Mouse (Mus musculus) MEL (cell line): ENCODE measurements at regions not wholly inside any gene's neighbourhood (a gene's known extent, or its start where the extent isn't known, plus 50 kb on each side); places are given as distances from the start of the nearest gene placed in this dataset.

ENCODE experiments used
- DNase-seq: peaks from one replicate; pipeline ENCODE4 v3.0.0; 2011; ENCODE audit warnings: low read depth, low spot score
- H3K27ac ChIP-seq: 2 replicates; pipeline ENCODE4 v1.5.1; 2012; ENCODE audit warnings: low read depth, mild to moderate bottlenecking, control low read depth, low read length, moderate library complexity; ENCODE audit not compliant: control insufficient read depth
- H3K27me3 ChIP-seq, 2 experiments: fragments of 150-350 bp in 1 of 2; sonication (generic) in 1 of 2; 2 replicates each; pipeline ENCODE4 v1.6.1; 2012; ENCODE audit warnings: low read length in 2 of 2, mild to moderate bottlenecking in 2 of 2, improper control_type of control experiment in 1 of 2, moderate library complexity in 1 of 2; ENCODE audit not compliant: insufficient read depth in 2 of 2, control insufficient read depth in 1 of 2
- H3K36me3 ChIP-seq, 2 experiments: 2 replicates each; pipeline ENCODE4 v1.6.1; 2012 to 2014; ENCODE audit warnings: low read length in 2 of 2, improper control_type of control experiment in 1 of 2, inconsistent platforms in 1 of 2, mild to moderate bottlenecking in 1 of 2; ENCODE audit not compliant: insufficient read depth in 2 of 2, control insufficient read depth in 1 of 2
- H3K4me1 ChIP-seq, 2 experiments: fragments of 150-350 bp in 1 of 2; sonication (generic) in 1 of 2; 2 replicates each; pipeline ENCODE4 v1.6.1; 2012; ENCODE audit warnings: low read length in 2 of 2, improper control_type of control experiment in 1 of 2, mild to moderate bottlenecking in 1 of 2; ENCODE audit not compliant: insufficient read depth in 2 of 2, control insufficient read depth in 1 of 2
- H3K4me3 ChIP-seq, 2 experiments: fragments of 150-350 bp in 1 of 2; sonication (generic) in 1 of 2; 2 replicates each; pipeline ENCODE4 v1.5.1; 2012; ENCODE audit warnings: low read depth in 2 of 2, low read length in 2 of 2, mild to moderate bottlenecking in 2 of 2, moderate library complexity in 2 of 2, control low read depth in 1 of 2, improper control_type of control experiment in 1 of 2; ENCODE audit not compliant: control insufficient read depth in 1 of 2, insufficient read depth in 1 of 2
- H3K79me2 ChIP-seq: 2 replicates; pipeline ENCODE4 v1.6.1; 2012; ENCODE audit warnings: mild to moderate bottlenecking, low read length, moderate library complexity; ENCODE audit not compliant: control insufficient read depth, poor library complexity, insufficient read depth
- H3K9ac ChIP-seq: 2 replicates; pipeline ENCODE4 v1.6.1; 2012; ENCODE audit warnings: low read depth, mild to moderate bottlenecking, control low read depth, low read length, moderate library complexity; ENCODE audit not compliant: control insufficient read depth, poor library complexity, severe bottlenecking
- H3K9me3 ChIP-seq: fragments of 150-350 bp; sonication (generic); replicated peaks from 2 replicates; pipeline ENCODE4 v1.6.1; 2012; ENCODE audit warnings: mild to moderate bottlenecking, low read length, improper control_type of control experiment, moderate library complexity; ENCODE audit not compliant: insufficient read depth
- BHLHE40 ChIP-seq: IDR thresholded peaks from 2 replicates; pipeline ENCODE4 v1.6.1; 2012; ENCODE audit warnings: low read depth, mild to moderate bottlenecking, inconsistent platforms, low read length, improper control_type of control experiment, borderline replicate concordance
- CHD1 ChIP-seq: IDR thresholded peaks from 2 replicates; pipeline ENCODE4 v1.6.1; 2012; ENCODE audit warnings: low read depth, mild to moderate bottlenecking, inconsistent platforms, low read length, improper control_type of control experiment
- CHD2 ChIP-seq: IDR thresholded peaks from 2 replicates; pipeline ENCODE4 v1.6.1; 2011; ENCODE audit warnings: low read length, improper control_type of control experiment
- CTCF ChIP-seq, 3 experiments: IDR thresholded peaks in 2 of 3; conservative IDR thresholded peaks in 1 of 3; 2 replicates each; pipeline ENCODE4 v1.5.1; 2011 to 2012; ENCODE audit warnings: low read length in 3 of 3, low read depth in 2 of 3, mild to moderate bottlenecking in 2 of 3, improper control_type of control experiment in 1 of 3, inconsistent platforms in 1 of 3, mixed read lengths in 1 of 3, moderate library complexity in 1 of 3; ENCODE audit not compliant: control insufficient read depth in 1 of 3, insufficient read depth in 1 of 3, poor library complexity in 1 of 3, severe bottlenecking in 1 of 3
- ETS1 ChIP-seq: IDR thresholded peaks from 2 replicates; pipeline ENCODE4 v1.6.1; 2012; ENCODE audit warnings: low read depth, mild to moderate bottlenecking, inconsistent platforms, low read length, improper control_type of control experiment, moderate library complexity
- HCFC1 ChIP-seq: IDR thresholded peaks from 2 replicates; pipeline ENCODE4 v1.6.1; 2012; ENCODE audit warnings: low read depth, mild to moderate bottlenecking, inconsistent platforms, low read length, improper control_type of control experiment, moderate library complexity
- JUND ChIP-seq: IDR thresholded peaks from 2 replicates; pipeline ENCODE4 v1.6.1; 2011; ENCODE audit warnings: low read depth, mild to moderate bottlenecking, improper control_type of control experiment, low read length
- MAFK ChIP-seq: IDR thresholded peaks from 2 replicates; pipeline ENCODE4 v1.6.1; 2011; ENCODE audit warnings: low read depth, mild to moderate bottlenecking, low read length, improper control_type of control experiment, borderline replicate concordance
- MAX ChIP-seq: IDR thresholded peaks from 2 replicates; pipeline ENCODE4 v1.6.1; 2011; ENCODE audit warnings: low read length, improper control_type of control experiment
- MAZ ChIP-seq: IDR thresholded peaks from 2 replicates; pipeline ENCODE4 v1.6.1; 2012; ENCODE audit warnings: low read depth, mild to moderate bottlenecking, inconsistent platforms, low read length, improper control_type of control experiment
- MXI1 ChIP-seq: IDR thresholded peaks from 2 replicates; pipeline ENCODE4 v1.6.1; 2011; ENCODE audit warnings: mild to moderate bottlenecking, low read depth, low read length, improper control_type of control experiment
- MYB ChIP-seq: IDR thresholded peaks from 2 replicates; pipeline ENCODE4 v1.6.1; 2011; ENCODE audit warnings: mild to moderate bottlenecking, low read depth, low read length, improper control_type of control experiment
- MYC ChIP-seq: IDR thresholded peaks from 2 replicates; pipeline ENCODE4 v1.6.1; 2011; ENCODE audit warnings: low read depth, mild to moderate bottlenecking, low read length, improper control_type of control experiment, moderate library complexity
- POLR2A ChIP-seq, 2 experiments: IDR thresholded peaks; 2 replicates each; pipeline ENCODE4 v1.6.1; 2011 to 2012; ENCODE audit warnings: low read length in 2 of 2, mild to moderate bottlenecking in 2 of 2, control low read depth in 1 of 2, improper control_type of control experiment in 1 of 2, low read depth in 1 of 2, moderate library complexity in 1 of 2; ENCODE audit not compliant: control insufficient read depth in 1 of 2, insufficient read depth in 1 of 2, poor library complexity in 1 of 2
- TAL1 ChIP-seq: IDR thresholded peaks from 2 replicates; pipeline ENCODE4 v1.6.1; 2012; ENCODE audit warnings: mild to moderate bottlenecking, inconsistent platforms, low read length, moderate library complexity, mixed read lengths
- TBP ChIP-seq: IDR thresholded peaks from 2 replicates; pipeline ENCODE4 v1.8.0; 2011; ENCODE audit warnings: low read depth, low read length, improper control_type of control experiment
- TCF12 ChIP-seq: IDR thresholded peaks from 2 replicates; pipeline ENCODE4 v1.6.1; 2014; ENCODE audit warnings: low read depth, mild to moderate bottlenecking, inconsistent platforms, low read length, improper control_type of control experiment, moderate library complexity
- ZC3H11A ChIP-seq: IDR thresholded peaks from 2 replicates; pipeline ENCODE4 v1.6.1; 2012; ENCODE audit warnings: low read depth, mild to moderate bottlenecking, inconsistent platforms, low read length, improper control_type of control experiment
- ZKSCAN1 ChIP-seq: IDR thresholded peaks from 2 replicates; pipeline ENCODE4 v1.6.1; 2012; ENCODE audit warnings: low read depth, mild to moderate bottlenecking, inconsistent platforms, low read length, improper control_type of control experiment, moderate library complexity

DNA sequence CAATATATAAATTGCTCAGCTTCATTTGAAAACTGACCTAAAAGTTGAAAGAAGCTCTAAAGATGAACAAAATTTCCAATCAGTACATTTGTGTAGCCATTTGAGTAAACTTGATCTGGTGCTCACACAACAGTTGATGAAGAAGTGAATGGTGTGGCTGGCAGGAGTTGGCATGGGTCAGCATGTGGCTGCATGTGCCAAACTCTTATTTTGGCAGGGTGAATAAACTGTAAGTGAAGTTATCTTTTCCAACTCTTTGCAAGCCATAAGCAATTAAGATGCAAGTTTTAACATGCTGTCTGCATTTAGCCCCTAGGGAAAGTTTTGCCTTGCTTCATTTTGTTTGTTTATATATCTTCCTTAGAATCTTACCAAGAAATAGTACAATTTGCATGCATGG, 291.0 kb upstream of the Thbs1 start:
- no peak for DNase-seq
- Histone ChIP-seq H3K36me3 (no peaks in the 10 kb centered on the region), H3K9ac (no peak overlapping the region), H3K4me1 (no peaks in the 10 kb centered on the region), H3K4me3 (no peak overlapping the region), H3K9me3 (no peaks in the 10 kb centered on the region), H3K79me2 (no peaks in the 10 kb centered on the region), H3K27me3 (no peaks in the 10 kb centered on the region; a peak in 1 of 4 replicates), H3K27ac (no peak overlapping the region)
- TF ChIP-seq CHD2, result no peak
- TF ChIP-seq MAFK, result no peak

DNA sequence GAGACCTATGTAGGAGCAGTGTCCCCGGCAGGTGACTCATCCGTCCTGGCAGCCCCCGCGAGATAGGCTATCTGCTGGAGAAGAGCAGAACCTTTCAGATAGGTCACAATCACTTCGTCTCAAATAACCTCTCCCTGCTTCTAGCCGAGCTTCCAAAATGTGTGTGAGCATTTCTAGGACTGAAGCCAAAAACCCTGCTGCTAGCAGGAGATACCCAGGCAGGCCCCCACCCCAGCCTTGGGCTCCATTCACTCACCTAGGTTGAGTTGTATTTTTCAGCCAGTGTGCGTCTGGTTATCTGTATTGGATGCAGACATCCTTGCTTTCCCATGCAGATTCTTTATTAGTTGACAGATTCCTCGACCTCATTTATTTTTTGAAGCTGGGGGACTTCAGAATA, 286.6 kb upstream of the Thbs1 start:
- Histone ChIP-seq H3K79me2 (no peaks in the 10 kb centered on the region), H3K27ac (no peak overlapping the region), H3K27me3 (no peaks in the 10 kb centered on the region), H3K4me3 (no peak overlapping the region), H3K9me3 (no peaks in the 10 kb centered on the region), H3K36me3 (no peaks in the 10 kb centered on the region), H3K9ac (no peak overlapping the region), H3K4me1 (no peaks in the 10 kb centered on the region)
- no peak for DNase-seq
- TF ChIP-seq ZKSCAN1, result no peak
- TF ChIP-seq MYB, result no peak
- no peak for TF ChIP-seq MAZ
- TF ChIP-seq TAL1, result no peak
- no peak for TF ChIP-seq ZC3H11A
- no peak for TF ChIP-seq POLR2A (IDR thresholded peaks at IDR 0.05; ENCODE audit: control insufficient read depth in 1 of 2, insufficient read depth in 1 of 2, low read depth in 1 of 2, low read length in 2 of 2, poor library complexity in 1 of 2)
- no peak for TF ChIP-seq CHD1
- no peak for TF ChIP-seq MAX
- TF ChIP-seq ETS1, result no peak
- no peak for TF ChIP-seq TBP
- TF ChIP-seq BHLHE40, result no peak
- TF ChIP-seq TCF12, result no peak
- no peak for TF ChIP-seq CHD2
- no peak for TF ChIP-seq MYC
- TF ChIP-seq JUND, result no peak
- TF ChIP-seq MXI1, result no peak
- TF ChIP-seq HCFC1, result no peak
- no peak for TF ChIP-seq CTCF (IDR thresholded peaks at IDR 0.05 in 2 of 3, conservative IDR thresholded peaks at IDR 0.05 in 1 of 3; ENCODE audit: control insufficient read depth in 1 of 3, insufficient read depth in 1 of 3, low read depth in 2 of 3, low read length in 3 of 3, poor library complexity in 1 of 3, severe bottlenecking in 1 of 3)
